Mouse (Mus musculus): ENCODE results near the gene Itga2b. TPM values are rescaled to one million over a fixed set of nuclear protein-coding genes. Genes with fewer than 3 reads are reported as not detected.

Itga2b gene
- polyA plus RNA-seq, 1 experiment from 2014 or later = 6.9 TPM

DNA sequence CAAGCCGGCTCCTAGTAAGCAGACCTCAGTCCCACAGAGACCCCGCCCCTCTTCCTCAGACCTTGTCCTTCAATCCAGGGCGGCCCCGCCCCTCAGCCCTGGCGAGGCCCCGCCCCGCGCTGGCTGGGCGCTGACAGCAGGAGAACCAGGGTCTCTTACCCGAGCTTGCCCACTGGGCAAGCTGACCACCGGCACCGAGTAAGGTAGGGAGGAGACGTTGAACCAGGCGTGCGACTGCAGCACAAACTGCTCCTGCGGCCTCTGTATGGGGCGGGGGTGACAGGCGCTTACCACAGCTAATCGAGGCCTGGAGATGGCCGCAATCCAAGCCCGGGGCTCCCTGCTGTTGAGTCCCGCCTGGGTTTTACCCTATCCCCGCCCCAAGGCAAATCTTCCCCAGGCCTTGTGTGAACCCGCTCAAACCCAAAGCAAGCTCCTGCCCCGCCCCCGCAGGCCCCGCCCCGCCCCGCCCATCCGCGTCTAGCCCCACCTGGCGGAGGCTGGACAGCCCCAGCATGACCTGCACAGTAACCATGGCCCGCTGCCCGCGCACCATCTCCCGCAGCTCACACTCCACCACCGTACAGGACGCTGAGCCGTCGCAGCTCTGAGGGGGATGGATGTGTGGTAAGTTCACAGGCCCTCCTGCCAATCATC, 14.1 kb downstream of the Itga2b start:
- Histone ChIP-seq H3K4me1 (replicated peaks) (peaks cover 18% of the 10 kb centered on the region), H3K4me3 (replicated peaks) (peak overlapping the region; percentile 55), H3K36me3 (no peaks in the 10 kb centered on the region), H3K27ac (peak overlapping the region; percentile 64), H3K27me3 (peaks cover 63% of the 10 kb centered on the region), H3K9me3 (no peaks in the 10 kb centered on the region), H3K4me2 (peak overlapping the region; percentile 97), H3K9ac (replicated peaks) (peak overlapping the region; percentile 53)
- ATAC-seq (ENCODE audit: insufficient number of reproducible peaks, insufficient read depth, low FRiP score, low TSS enrichment, low read depth) = peak; percentile 90
- WGBS = under 1% methylated on average over 38 of the region's 40 CpGs

DNA sequence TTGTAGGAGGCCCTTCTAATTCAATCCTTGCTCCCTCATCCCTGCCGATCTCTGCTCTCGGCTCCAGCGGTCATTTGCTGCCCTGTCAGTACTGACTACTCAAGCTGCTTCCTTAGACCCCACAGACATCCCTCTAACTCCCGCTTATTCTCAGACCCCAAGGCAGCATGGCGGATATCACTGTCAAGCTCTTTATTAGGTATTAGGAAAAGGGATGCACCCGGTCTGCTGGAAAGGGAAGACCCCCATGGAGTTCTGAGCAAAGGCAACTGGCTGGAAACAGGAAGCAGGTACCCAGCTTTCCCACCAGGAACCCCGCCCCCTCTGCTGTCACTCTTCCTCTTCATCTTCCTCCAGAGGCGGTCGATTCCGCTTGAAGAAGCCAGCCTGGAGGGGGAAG, 16.8 kb downstream of the Itga2b start:
- no peak for ATAC-seq (ENCODE audit: insufficient number of reproducible peaks, insufficient read depth, low FRiP score, low TSS enrichment, low read depth)
- H3K4me3 ChIP-seq (replicated peaks) = no peak overlapping the region
- H3K4me1 ChIP-seq (replicated peaks) = peaks cover 24% of the 10 kb centered on the region
- peaks cover 81% of the 10 kb centered on the region for H3K27me3 ChIP-seq
- H3K9me3 ChIP-seq = no peaks in the 10 kb centered on the region
- 22% methylated on average over 10 of the region's 10 CpGs for WGBS
- no peak overlapping the region for H3K4me2 ChIP-seq
- H3K9ac ChIP-seq (replicated peaks) = no peak overlapping the region
- H3K27ac ChIP-seq = no peak overlapping the region
- H3K36me3 ChIP-seq = no peaks in the 10 kb centered on the region

DNA sequence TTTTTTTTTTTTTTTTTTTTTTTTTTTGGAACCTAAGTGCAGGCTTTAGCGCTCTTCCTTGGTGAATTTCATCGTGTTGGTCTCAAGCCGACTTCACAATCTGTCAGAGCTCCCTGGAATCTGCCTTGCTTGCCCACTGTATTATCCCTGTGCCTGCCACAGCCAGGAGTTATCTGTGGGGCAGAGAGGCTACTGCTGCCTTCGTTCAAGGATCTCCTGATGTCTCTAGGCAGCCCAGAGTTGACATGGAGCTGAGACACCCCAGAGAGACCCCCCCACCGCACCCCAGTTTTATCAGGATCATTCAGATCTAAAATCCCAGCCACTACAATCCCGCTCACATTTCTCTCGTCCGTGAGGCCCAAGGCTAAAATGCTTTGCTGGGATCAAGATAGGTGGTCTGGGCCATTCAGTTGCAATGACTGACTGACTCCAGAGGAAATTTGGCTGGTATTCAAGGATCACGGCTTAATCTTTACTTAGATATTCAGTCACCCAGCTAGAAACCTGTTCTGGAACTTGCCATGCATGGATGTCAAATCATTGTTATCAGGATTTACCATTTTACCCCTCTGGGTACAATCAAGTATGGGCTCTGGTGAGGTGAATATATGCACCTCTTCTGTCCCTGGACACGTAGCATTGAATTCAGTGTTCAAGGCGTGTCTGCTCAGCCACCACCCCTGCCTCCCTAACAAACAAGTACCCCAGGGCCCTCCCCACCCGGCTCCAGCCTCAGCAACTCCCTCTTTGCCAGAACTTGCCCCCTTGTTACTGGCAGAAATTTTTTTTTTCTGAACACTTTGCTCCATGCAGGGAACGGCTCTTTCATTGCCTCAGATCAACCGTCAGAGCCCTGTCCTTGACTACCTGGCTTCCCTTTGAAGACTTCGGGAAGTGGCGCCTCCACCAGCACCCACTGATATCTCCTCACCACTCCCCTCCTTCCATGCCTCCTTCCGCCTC, 20.6 kb downstream of the Itga2b start:
- H3K4me1 ChIP-seq (replicated peaks) = peaks cover 35% of the 10 kb centered on the region
- H3K36me3 ChIP-seq = no peaks in the 10 kb centered on the region
- H3K9ac ChIP-seq (replicated peaks) = no peak overlapping the region
- H3K9me3 ChIP-seq = no peaks in the 10 kb centered on the region
- WGBS = 42% methylated on average over 17 of the region's 17 CpGs
- no peak for ATAC-seq (ENCODE audit: insufficient number of reproducible peaks, insufficient read depth, low FRiP score, low TSS enrichment, low read depth)
- H3K27me3 ChIP-seq = peaks cover 56% of the 10 kb centered on the region
- no peak overlapping the region for H3K4me2 ChIP-seq
- no peak overlapping the region for H3K4me3 ChIP-seq (replicated peaks)
- no peak overlapping the region for H3K27ac ChIP-seq

- WGBS = 16% methylated on average over 8 of the region's 8 CpGs
- no peak overlapping the region for H3K27ac ChIP-seq
- H3K27me3 ChIP-seq = peaks cover 47% of the 10 kb centered on the region
- no peak overlapping the region for H3K4me2 ChIP-seq
- peaks cover 38% of the 10 kb centered on the region for H3K4me1 ChIP-seq (replicated peaks)
- no peak for ATAC-seq (ENCODE audit: insufficient number of reproducible peaks, insufficient read depth, low FRiP score, low TSS enrichment, low read depth)
- 0 out of 2 replicates have a peak overlapping the region, but pooled peaks have one; percentile 12 for H3K9ac ChIP-seq (replicated peaks)
- H3K9me3 ChIP-seq = no peaks in the 10 kb centered on the region
- H3K36me3 ChIP-seq = peaks cover 8% of the 10 kb centered on the region
- peak overlapping the region; percentile 95 for H3K4me3 ChIP-seq (replicated peaks)
These were observed 21.6 kb downstream of the Itga2b start for GRCm38 (mm10) chr11:102448327-102448726.

DNA sequence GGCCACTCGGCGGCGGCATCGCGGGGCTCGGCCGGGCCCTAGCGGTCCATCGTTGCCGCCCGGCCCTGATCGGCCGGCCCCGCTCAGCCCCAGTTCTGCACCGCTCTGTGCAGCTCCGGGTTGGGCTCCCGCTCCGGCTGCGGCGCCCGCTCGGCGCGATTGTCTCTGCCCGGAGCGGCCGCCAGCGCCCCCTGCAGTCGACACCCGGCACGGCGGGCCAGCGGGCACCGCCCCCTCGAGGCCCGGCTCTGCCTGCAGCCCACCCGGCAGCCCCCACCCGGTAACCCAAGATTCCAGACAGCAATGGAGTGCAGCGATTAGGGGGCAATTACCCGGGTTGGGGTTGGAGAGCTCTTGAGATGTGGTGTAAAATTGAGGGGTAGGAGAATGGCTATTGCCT, 22.4 kb downstream of the Itga2b start, which contains the start of gene Fam171a2:
Fam171a2 (minus strand) TSS at position 186 of the 400 bp plus-strand sequence.
- ATAC-seq (ENCODE audit: insufficient number of reproducible peaks, insufficient read depth, low FRiP score, low TSS enrichment, low read depth) = peak; percentile 70
- H3K27me3 ChIP-seq = peaks cover 39% of the 10 kb centered on the region
- H3K4me3 ChIP-seq (replicated peaks) = peak within 1 kb of the TSS; percentile 95
- H3K9me3 ChIP-seq = no peaks in the 10 kb centered on the region
- peak within 1 kb of the TSS; percentile 95 for H3K9ac ChIP-seq (replicated peaks)
- peaks cover 14% of the 10 kb centered on the region for H3K36me3 ChIP-seq
- peak within 1 kb of the TSS; percentile 93 for H3K4me2 ChIP-seq
- WGBS = under 1% methylated on average over 39 of the region's 40 CpGs
- peak within 1 kb of the TSS; percentile 90 for H3K27ac ChIP-seq
- peaks cover 38% of the 10 kb centered on the region for H3K4me1 ChIP-seq (replicated peaks)

GRCm38 (mm10) chr11:102446581-102447461, 23.1 kb downstream of the Itga2b start:
- H3K27me3 ChIP-seq = peaks cover 32% of the 10 kb centered on the region
- no peaks in the 10 kb centered on the region for H3K9me3 ChIP-seq
- H3K27ac ChIP-seq = peak overlapping the region; percentile 90
- peak overlapping the region; percentile 95 for H3K9ac ChIP-seq (replicated peaks)
- peaks cover 21% of the 10 kb centered on the region for H3K36me3 ChIP-seq
- H3K4me1 ChIP-seq (replicated peaks) = peaks cover 38% of the 10 kb centered on the region
- peak overlapping the region; percentile 95 for H3K4me3 ChIP-seq (replicated peaks)
- under 1% methylated on average over 48 of the region's 49 CpGs for WGBS
- peak overlapping the region; percentile 93 for H3K4me2 ChIP-seq
- ATAC-seq (ENCODE audit: insufficient number of reproducible peaks, insufficient read depth, low FRiP score, low TSS enrichment, low read depth) = peak; percentile 48

DNA sequence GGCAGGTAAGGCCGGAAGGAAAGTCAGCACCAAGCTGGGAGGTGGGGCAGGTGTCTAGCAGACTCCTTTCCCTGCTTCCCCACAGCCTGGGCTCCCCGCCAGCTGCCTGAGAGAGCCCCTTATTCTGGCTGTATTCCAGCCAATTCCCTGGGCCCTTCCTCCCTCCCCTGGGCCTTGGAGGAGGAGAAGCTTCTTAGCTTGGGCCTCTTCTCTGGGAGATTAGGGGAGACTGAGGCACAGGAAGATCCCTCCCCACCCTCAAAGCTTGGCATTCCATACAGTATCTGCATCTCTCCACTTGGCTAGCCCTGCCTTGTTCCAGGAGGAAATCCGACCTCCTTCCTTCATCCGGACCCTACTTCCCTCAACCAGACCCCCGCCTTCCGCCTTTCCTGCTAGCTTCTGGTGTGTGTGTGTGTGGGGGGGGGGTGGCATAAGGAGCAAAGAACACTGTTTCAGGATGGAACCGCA, 24.0 kb downstream of the Itga2b start:
- Histone ChIP-seq H3K36me3 (peaks cover 30% of the 10 kb centered on the region), H3K27ac (peak overlapping the region; percentile 90), H3K4me1 (replicated peaks) (peaks cover 38% of the 10 kb centered on the region), H3K4me2 (peak overlapping the region; percentile 93), H3K9ac (replicated peaks) (peak overlapping the region; percentile 95), H3K9me3 (no peaks in the 10 kb centered on the region), H3K4me3 (replicated peaks) (peak overlapping the region; percentile 95), H3K27me3 (peaks cover 29% of the 10 kb centered on the region)
- no peak for ATAC-seq (ENCODE audit: insufficient number of reproducible peaks, insufficient read depth, low FRiP score, low TSS enrichment, low read depth)
- 10% methylated on average over 7 of the region's 7 CpGs for WGBS

DNA sequence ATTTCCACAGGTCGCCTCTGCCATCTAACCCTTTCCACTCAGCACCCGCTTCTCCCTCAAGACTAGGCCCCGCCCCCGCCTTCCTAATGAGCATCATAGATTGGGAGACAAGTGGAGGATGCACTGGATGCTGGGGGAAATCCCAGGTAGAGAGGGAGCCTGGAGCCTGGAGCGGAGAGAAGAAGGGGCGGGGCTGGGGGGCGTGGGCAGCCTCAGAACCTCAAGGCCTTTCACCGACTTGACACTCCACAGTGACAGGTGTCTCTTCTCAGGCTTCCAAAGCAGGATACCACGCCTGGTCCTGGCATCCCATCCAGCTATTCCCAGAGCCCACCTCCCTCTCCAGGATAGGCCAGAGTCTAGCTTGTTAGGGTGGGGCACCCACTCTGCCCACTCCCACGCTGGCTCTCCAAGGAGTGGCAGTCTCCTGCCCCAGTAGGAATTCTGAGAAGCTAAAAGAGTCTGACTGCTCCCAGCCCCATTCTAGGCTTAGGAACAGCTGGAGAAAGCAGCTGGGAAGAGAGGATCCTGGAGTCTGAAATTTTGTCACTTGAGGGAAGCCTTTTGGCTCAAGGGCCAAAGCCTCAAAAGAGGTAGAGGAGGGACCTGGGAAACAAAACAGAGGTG, 24.5 kb downstream of the Itga2b start:
- Histone ChIP-seq H3K9ac (replicated peaks) (peak overlapping the region; percentile 34), H3K27me3 (peaks cover 24% of the 10 kb centered on the region), H3K36me3 (peaks cover 36% of the 10 kb centered on the region), H3K4me2 (peak overlapping the region; percentile 93), H3K27ac (peak overlapping the region; percentile 90), H3K4me1 (replicated peaks) (peaks cover 38% of the 10 kb centered on the region), H3K4me3 (replicated peaks) (peak overlapping the region; percentile 95), H3K9me3 (no peaks in the 10 kb centered on the region)
- 13% methylated on average over 10 of the region's 10 CpGs for WGBS
- ATAC-seq (ENCODE audit: insufficient number of reproducible peaks, insufficient read depth, low FRiP score, low TSS enrichment, low read depth) = no peak

- Histone ChIP-seq H3K4me3 (replicated peaks) (0 out of 2 replicates have a peak overlapping the region, but pooled peaks have one; percentile 95), H3K27ac (0 out of 2 replicates have a peak overlapping the region, but pooled peaks have one; percentile 90), H3K4me2 (peak overlapping the region; percentile 93), H3K36me3 (peaks cover 41% of the 10 kb centered on the region), H3K4me1 (replicated peaks) (peaks cover 38% of the 10 kb centered on the region), H3K9me3 (no peaks in the 10 kb centered on the region), H3K9ac (replicated peaks) (peak overlapping the region; percentile 34; the same call in 1 of the 2 replicates), H3K27me3 (peaks cover 24% of the 10 kb centered on the region)
- WGBS = 10% methylated on average over 6 of the region's 6 CpGs
- no peak for ATAC-seq (ENCODE audit: insufficient number of reproducible peaks, insufficient read depth, low FRiP score, low TSS enrichment, low read depth)
These were observed 25.1 kb downstream of the Itga2b start for GRCm38 (mm10) chr11:102444781-102445180.

- peaks cover 38% of the 10 kb centered on the region for H3K4me1 ChIP-seq (replicated peaks)
- H3K4me2 ChIP-seq = no peak overlapping the region
- ATAC-seq (ENCODE audit: insufficient number of reproducible peaks, insufficient read depth, low FRiP score, low TSS enrichment, low read depth) = no peak
- H3K27ac ChIP-seq = no peak overlapping the region
- H3K9ac ChIP-seq (replicated peaks) = no peak overlapping the region
- H3K4me3 ChIP-seq (replicated peaks) = no peak overlapping the region
- 70% methylated on average over 3 of the region's 3 CpGs for WGBS
- H3K9me3 ChIP-seq = no peaks in the 10 kb centered on the region
- peaks cover 46% of the 10 kb centered on the region for H3K36me3 ChIP-seq
- peaks cover 24% of the 10 kb centered on the region for H3K27me3 ChIP-seq
These were observed 25.6 kb downstream of the Itga2b start for GRCm38 (mm10) chr11:102444321-102444720.

Measured in limb, embryonic 12.5 days (tissue).